Mouse (Mus musculus) CH12.LX (cell line): ENCODE results near the gene Atr. TPM values are rescaled to one million over a fixed set of nuclear protein-coding genes. Genes with fewer than 3 reads are reported as not detected.

ENCODE experiments used
- DNase-seq: peaks from one replicate; pipeline ENCODE4 v3.0.0-alpha.2; 2013; ENCODE audit errors: extremely low read depth
- H3K27ac ChIP-seq: 2 replicates; pipeline ENCODE4 v1.5.1; 2012; ENCODE audit warnings: low read depth, mild to moderate bottlenecking, control low read depth, moderate library complexity; ENCODE audit not compliant: insufficient read depth
- H3K27me3 ChIP-seq: replicated peaks from 2 replicates; pipeline ENCODE3; 2012; ENCODE audit warnings: inconsistent platforms
- H3K36me3 ChIP-seq, 2 experiments: replicated peaks in 1 of 2; 2 replicates each; pipeline versions ENCODE3 to v1.6.1; 2012; ENCODE audit warnings: inconsistent platforms in 1 of 2, low read length in 1 of 2, mild to moderate bottlenecking in 1 of 2, mixed read lengths in 1 of 2, moderate library complexity in 1 of 2; ENCODE audit not compliant: control insufficient read depth in 1 of 2, insufficient read depth in 1 of 2
- H3K4me1 ChIP-seq, 2 experiments: 2 replicates each; pipeline ENCODE4 v1.6.1; 2012; ENCODE audit warnings: inconsistent platforms in 1 of 2, moderate library complexity in 1 of 2; ENCODE audit not compliant: insufficient read depth in 2 of 2, control insufficient read depth in 1 of 2
- H3K4me2 ChIP-seq: 2 replicates; pipeline ENCODE4 v1.6.1; 2012; ENCODE audit warnings: low read depth, mild to moderate bottlenecking, control low read depth; ENCODE audit not compliant: poor library complexity, insufficient read depth, severe bottlenecking
- H3K4me3 ChIP-seq, 3 experiments: fragments of 150-350 bp in 1 of 3; sonication (generic) in 1 of 3; replicated peaks in 1 of 3; 2 replicates each; pipeline versions ENCODE3 to v1.5.1; 2011 to 2012; ENCODE audit warnings: low read depth in 2 of 3, low read length in 2 of 3, mild to moderate bottlenecking in 2 of 3, moderate library complexity in 2 of 3, control low read depth in 1 of 3, improper control_type of control experiment in 1 of 3, inconsistent platforms in 1 of 3, mixed read lengths in 1 of 3; ENCODE audit not compliant: poor library complexity in 1 of 3
- H3K79me2 ChIP-seq: replicated peaks from 2 replicates; pipeline ENCODE4 v1.6.1; 2012; ENCODE audit warnings: mild to moderate bottlenecking, moderate library complexity; ENCODE audit not compliant: control insufficient read depth, poor library complexity, insufficient read depth, severe bottlenecking; ENCODE audit errors: extremely low read depth
- H3K9ac ChIP-seq: 2 replicates; pipeline ENCODE4 v1.6.1; 2012; ENCODE audit warnings: low read depth, mild to moderate bottlenecking, control low read depth, moderate library complexity; ENCODE audit not compliant: insufficient read depth
- H3K9me3 ChIP-seq: replicated peaks from 2 replicates; pipeline ENCODE3; 2012; ENCODE audit warnings: low read length, inconsistent platforms, mixed read lengths
- BHLHE40 ChIP-seq: IDR thresholded peaks from 2 replicates; pipeline ENCODE4 v1.6.1; 2011; ENCODE audit warnings: mild to moderate bottlenecking, low read depth, low read length, improper control_type of control experiment
- CHD1 ChIP-seq: IDR thresholded peaks from 2 replicates; pipeline ENCODE4 v1.6.1; 2012; ENCODE audit warnings: low read depth, low read length, improper control_type of control experiment, inconsistent platforms
- CHD2 ChIP-seq: IDR thresholded peaks from 2 replicates; pipeline ENCODE4 v1.6.1; 2011; ENCODE audit warnings: low read length, improper control_type of control experiment
- E2F4 ChIP-seq: IDR thresholded peaks from 2 replicates; pipeline ENCODE4 v1.6.1; 2011; ENCODE audit warnings: low read depth, low read length, improper control_type of control experiment; ENCODE audit not compliant: insufficient replicate concordance
- ELF1 ChIP-seq: IDR thresholded peaks from 2 replicates; pipeline ENCODE4 v1.6.1; 2014; ENCODE audit warnings: low read depth, mild to moderate bottlenecking, inconsistent platforms, low read length, improper control_type of control experiment
- EP300 ChIP-seq: IDR thresholded peaks from 2 replicates; pipeline ENCODE4 v1.6.1; 2011; ENCODE audit warnings: low read length, improper control_type of control experiment
- ETS1 ChIP-seq: conservative IDR thresholded peaks from 2 replicates; pipeline ENCODE4 v1.6.1; 2012; ENCODE audit warnings: low read depth, mild to moderate bottlenecking, inconsistent platforms, low read length, improper control_type of control experiment, moderate library complexity
- HCFC1 ChIP-seq: IDR thresholded peaks from 2 replicates; pipeline ENCODE4 v1.6.1; 2012; ENCODE audit warnings: low read depth, mild to moderate bottlenecking, inconsistent platforms, low read length, improper control_type of control experiment
- IRF4 ChIP-seq: IDR thresholded peaks from 2 replicates; pipeline ENCODE4 v1.6.1; 2014; ENCODE audit warnings: low read depth, mild to moderate bottlenecking, inconsistent platforms, low read length, improper control_type of control experiment
- JUN ChIP-seq: IDR thresholded peaks from 2 replicates; pipeline ENCODE4 v1.6.1; 2011; ENCODE audit warnings: low read depth, mild to moderate bottlenecking, low read length, improper control_type of control experiment, moderate library complexity; ENCODE audit not compliant: insufficient read depth
- JUND ChIP-seq: conservative IDR thresholded peaks from 2 replicates; pipeline ENCODE4 v1.6.1; 2011; ENCODE audit warnings: low read depth, low read length, improper control_type of control experiment
- MAX ChIP-seq: IDR thresholded peaks from 2 replicates; pipeline ENCODE4 v1.6.1; 2011; ENCODE audit warnings: low read length, improper control_type of control experiment
- MAZ ChIP-seq: IDR thresholded peaks from 2 replicates; pipeline ENCODE4 v1.6.1; 2012; ENCODE audit warnings: low read depth, mild to moderate bottlenecking, inconsistent platforms, low read length, improper control_type of control experiment, moderate library complexity
- MXI1 ChIP-seq: IDR thresholded peaks from 2 replicates; pipeline ENCODE4 v1.6.1; 2011; ENCODE audit warnings: mild to moderate bottlenecking, low read depth, low read length, improper control_type of control experiment
- MYC ChIP-seq: IDR thresholded peaks from 2 replicates; pipeline ENCODE4 v1.6.1; 2011; ENCODE audit warnings: low read depth, mild to moderate bottlenecking, improper control_type of control experiment, low read length
- NELFE ChIP-seq: IDR thresholded peaks from 2 replicates; pipeline ENCODE4 v1.6.1; 2011; ENCODE audit warnings: low read depth, low read length, improper control_type of control experiment
- NRF1 ChIP-seq: IDR thresholded peaks from 2 replicates; pipeline ENCODE4 v1.6.1; 2014; ENCODE audit warnings: low read depth, mild to moderate bottlenecking, inconsistent platforms, low read length, improper control_type of control experiment, moderate library complexity
- PAX5 ChIP-seq: IDR thresholded peaks from 2 replicates; pipeline ENCODE4 v1.6.1; 2012; ENCODE audit warnings: low read length, inconsistent platforms, mixed read lengths
- POLR2A ChIP-seq: IDR thresholded peaks from 2 replicates; pipeline ENCODE4 v1.6.1; 2011; ENCODE audit warnings: low read depth, mild to moderate bottlenecking, improper control_type of control experiment, low read length
- RAD21 ChIP-seq: IDR thresholded peaks from 2 replicates; pipeline ENCODE4 v1.6.1; 2011; ENCODE audit warnings: low read depth, mild to moderate bottlenecking, low read length, improper control_type of control experiment, moderate library complexity
- RCOR1 ChIP-seq: conservative IDR thresholded peaks from 2 replicates; pipeline ENCODE4 v1.6.1; 2012; ENCODE audit warnings: low read depth, mild to moderate bottlenecking, inconsistent platforms, low read length, improper control_type of control experiment
- SIN3A ChIP-seq: IDR thresholded peaks from 2 replicates; pipeline ENCODE4 v1.6.1; 2012; ENCODE audit warnings: low read length, improper control_type of control experiment, inconsistent platforms
- SMC3 ChIP-seq: IDR thresholded peaks from 2 replicates; pipeline ENCODE4 v1.6.1; 2011; ENCODE audit warnings: low read depth, low read length, improper control_type of control experiment
- TBP ChIP-seq: conservative IDR thresholded peaks from 2 replicates; pipeline ENCODE4 v1.6.1; 2011; ENCODE audit warnings: low read depth, low read length, improper control_type of control experiment
- TCF12 ChIP-seq: IDR thresholded peaks from 2 replicates; pipeline ENCODE4 v1.6.1; 2014; ENCODE audit warnings: low read depth, mild to moderate bottlenecking, inconsistent platforms, low read length, improper control_type of control experiment
- UBTF ChIP-seq: IDR thresholded peaks from 2 replicates; pipeline ENCODE4 v1.6.1; 2012; ENCODE audit warnings: low read depth, mild to moderate bottlenecking, inconsistent platforms, low read length, improper control_type of control experiment, moderate library complexity
- USF2 ChIP-seq: conservative IDR thresholded peaks from 2 replicates; pipeline ENCODE4 v1.6.1; 2011; ENCODE audit warnings: low read depth, low read length, improper control_type of control experiment
- ZC3H11A ChIP-seq: IDR thresholded peaks from 2 replicates; pipeline ENCODE4 v1.6.1; 2012; ENCODE audit warnings: low read depth, mild to moderate bottlenecking, inconsistent platforms, low read length, improper control_type of control experiment
- ZKSCAN1 ChIP-seq: IDR thresholded peaks from 2 replicates; pipeline ENCODE4 v1.6.1; 2012; ENCODE audit warnings: low read depth, inconsistent platforms, low read length, improper control_type of control experiment, borderline replicate concordance
- ZMIZ1 ChIP-seq: IDR thresholded peaks from 2 replicates; pipeline ENCODE4 v1.6.1; 2012; ENCODE audit warnings: low read depth, mild to moderate bottlenecking, inconsistent platforms, low read length, improper control_type of control experiment
- ZNF384 ChIP-seq: IDR thresholded peaks from 2 replicates; pipeline ENCODE4 v1.6.1; 2012; ENCODE audit warnings: low read depth, low read length, improper control_type of control experiment, inconsistent platforms
- dilution Hi-C: fragments of 300-500 bp; cut with MboI; formaldehyde crosslinking; loops from 2 replicates; pipeline ENCODE4 v1.14.3; 2020; ENCODE audit warnings: low sequenced_read_pairs; ENCODE audit not compliant: extremely low pct_unique_long_range_greater_than_20kb, extremely low pct_ligation_motif_present
- in situ Hi-C: fragments of 300-500 bp; cut with MboI; formaldehyde crosslinking; loops from 3 replicates; pipeline ENCODE4 v1.14.3; 2019; ENCODE audit warnings: low sequenced_read_pairs, low pct_ligation_motif_present, low pct_unique_long_range_greater_than_20kb, mixed read lengths
- polyA plus RNA-seq: library from polyadenylated mRNA; unstranded; fragments of >175 nt; gene quantifications from 2 replicates; pipeline ENCODE4 v1.2.1, GENCODE M21; 2012; ENCODE audit warnings: low read depth; ENCODE audit not compliant: insufficient read length
- total RNA-seq, 2 experiments: library from RNA; depleted of rRNA; stranded (reverse); fragments of 300-350 nt in 1 of 2; fragments of >200 nt in 1 of 2; gene quantifications; 2 replicates each; pipeline ENCODE4 v1.2.3; 2012 to 2014

Gene Atr
- total and polyA plus RNA-seq, 3 experiments, result 18.5 to 37.4 (median 23.3) TPM

DNA sequence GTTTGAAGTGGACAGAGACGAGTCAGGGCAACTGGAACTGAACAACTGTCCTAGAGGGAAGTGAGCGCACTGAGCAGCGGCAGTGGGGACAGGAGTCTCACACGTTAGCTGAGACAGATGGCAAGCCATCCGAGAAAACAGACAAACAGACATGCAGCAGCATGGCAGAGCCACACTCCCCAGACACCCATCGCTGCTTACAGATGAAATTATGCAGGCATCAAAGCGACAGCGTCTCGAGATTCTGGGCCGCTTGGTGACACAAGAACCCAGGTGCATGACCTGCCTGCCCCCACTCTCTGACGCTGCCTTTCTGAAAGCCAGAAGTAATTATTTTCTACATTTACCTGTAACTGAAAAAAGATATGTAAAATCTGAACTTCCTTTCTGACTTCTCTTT lies 5.7 kb upstream of the Atr start:
- Histone ChIP-seq H3K4me3 (no peak overlapping the region), H3K36me3 (peaks cover 0 to 3% of the 10 kb centered on the region in 2 experiments), H3K4me2 (peak overlapping the region; percentile 24), H3K27me3 (no peaks in the 10 kb centered on the region), H3K27ac (0 out of 2 replicates have a peak overlapping the region, but pooled peaks have one; percentile 6), H3K4me1 (peaks cover 3 to 30% of the 10 kb centered on the region in 2 experiments; a peak in 3 of 4 replicates)
- in situ Hi-C loops, result loop anchor here (10.0 kb wide), 1 partner anchor 317 kb away; no protein-coding TSS in a partner anchor
- TF ChIP-seq CHD2 (no peak), USF2 (no peak), MAX (no peak), TCF12 (peak; percentile 14; the same call in 1 of the 2 replicates), TBP (0 out of 2 replicates have a peak, but pooled peaks have one; percentile 20), IRF4 (0 out of 2 replicates have a peak, but pooled peaks have one; percentile 46), EP300 (peak; percentile 30; the same call in 1 of the 2 replicates), NRF1 (no peak), ZMIZ1 (no peak), ETS1 (no peak), BHLHE40 (0 out of 2 replicates have a peak, but pooled peaks have one; percentile 5)
- TF ChIP-seq, all 38 proteins: peak for 5
- peak; percentile 65 for DNase-seq
- dilution Hi-C loops, result no loop called here
- H3K9me3 ChIP-seq, result peaks cover 6% of the 10 kb centered on the region
- no peaks in the 10 kb centered on the region for H3K79me2 ChIP-seq
- H3K9ac ChIP-seq, result no peak overlapping the region

DNA sequence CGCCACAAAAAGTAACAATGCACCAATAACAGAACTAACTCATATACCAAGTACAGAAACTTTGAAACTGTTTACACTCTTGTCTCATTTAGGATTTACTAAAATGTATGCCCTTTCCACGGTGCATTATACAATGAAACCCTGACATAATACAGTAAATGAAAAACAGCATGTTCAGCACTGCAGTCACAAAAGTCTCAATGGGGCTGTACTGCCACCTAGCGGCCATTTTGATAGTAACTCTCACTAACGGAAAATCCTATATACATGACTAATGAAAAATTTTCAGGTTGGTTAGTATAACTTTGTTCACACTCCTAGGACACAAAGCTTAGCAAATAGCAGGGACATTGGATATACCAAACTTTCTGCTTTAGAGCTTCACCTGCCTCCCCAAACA lies 4.5 kb upstream of the Atr start:
- H3K27ac ChIP-seq, result no peak overlapping the region
- no peak overlapping the region for H3K4me3 ChIP-seq
- in situ Hi-C loops, result loop anchor here (10.0 kb wide), 1 partner anchor 318 kb away; no protein-coding TSS in a partner anchor
- dilution Hi-C loops, result no loop called here
- no peak overlapping the region for H3K4me2 ChIP-seq
- H3K9me3 ChIP-seq, result peaks cover 6% of the 10 kb centered on the region
- H3K36me3 ChIP-seq, result peaks cover 0 to 3% of the 10 kb centered on the region in 2 experiments
- no peaks in the 10 kb centered on the region for H3K27me3 ChIP-seq
- H3K79me2 ChIP-seq, result no peaks in the 10 kb centered on the region
- peak; percentile 88 for DNase-seq
- no peak overlapping the region for H3K9ac ChIP-seq
- H3K4me1 ChIP-seq, result peaks cover 7 to 35% of the 10 kb centered on the region in 2 experiments; a peak in 3 of 4 replicates
- TF ChIP-seq MYC, result peak; percentile 81
- TF ChIP-seq RAD21, result peak; percentile 97
- peak; percentile 25 for TF ChIP-seq ZC3H11A
- no peak for TF ChIP-seq MAZ
- no peak for TF ChIP-seq CHD1
- TF ChIP-seq MXI1, result 0 out of 2 replicates have a peak, but pooled peaks have one; percentile 39
- no peak for TF ChIP-seq EP300
- no peak for TF ChIP-seq PAX5
- no peak for TF ChIP-seq UBTF
- TF ChIP-seq MAX, result 0 out of 2 replicates have a peak, but pooled peaks have one; percentile 48
- TF ChIP-seq TBP, result no peak
- no peak for TF ChIP-seq HCFC1
- no peak for TF ChIP-seq ZKSCAN1
- TF ChIP-seq ZNF384, result 0 out of 2 replicates have a peak, but pooled peaks have one; percentile 28
- no peak for TF ChIP-seq BHLHE40
- no peak for TF ChIP-seq CHD2
- TF ChIP-seq JUND, result peak; percentile 41; the same call in 1 of the 2 replicates
- no peak for TF ChIP-seq RCOR1
- 0 out of 2 replicates have a peak, but pooled peaks have one; percentile 48 for TF ChIP-seq IRF4
- TF ChIP-seq SIN3A, result no peak
- TF ChIP-seq ETS1, result no peak
- TF ChIP-seq POLR2A, result no peak
- no peak for TF ChIP-seq USF2
- no peak for TF ChIP-seq JUN
- TF ChIP-seq E2F4, result no peak
- no peak; the same call in 1 of the 2 replicates for TF ChIP-seq NELFE
- no peak for TF ChIP-seq ELF1
- peak; percentile 76 for TF ChIP-seq SMC3
